Mouse (Mus musculus) embryonic facial prominence, embryonic 12.5 days (tissue): ENCODE results near the gene Morc2a. TPM values are rescaled to one million over a fixed set of nuclear protein-coding genes. Genes with fewer than 3 reads are reported as not detected.

Experiments used
- polyA plus RNA-seq: library from polyadenylated mRNA; unstranded; fragments of >200 nt; fragmentation: Nextera tagmentation; extraction: Ambion mirVana; gene quantifications from 2 replicates; pipeline ENCODE4 v1.2.1, GENCODE M21; 2016

The Morc2a gene
- polyA plus RNA-seq, 1 experiment from 2014 or later: 49.1 TPM

Other genes starting within 250 kb of the Morc2a start
- gene Limk2, start 240.0 kb upstream of the Morc2a start, polyA plus RNA-seq: 69.1 and 75.1 TPM in 2 replicates
- gene Rnf185, start 196.8 kb upstream of the Morc2a start, polyA plus RNA-seq: 35.7 and 39.5 TPM in 2 replicates
- 0.36 and 0.57 TPM in 2 replicates for gene Pla2g3, start 160.9 kb upstream of the Morc2a start, polyA plus RNA-seq
- 0.50 and 0.55 TPM in 2 replicates for gene Inpp5j, start 144.4 kb upstream of the Morc2a start, polyA plus RNA-seq
- gene Selenom, start 134.5 kb upstream of the Morc2a start, polyA plus RNA-seq: 102 and 110 TPM in 2 replicates
- gene Smtn, start 108.6 kb upstream of the Morc2a start, polyA plus RNA-seq: 51.0 and 55.7 TPM in 2 replicates
- gene Osbp2, start 214.7 kb downstream of the Morc2a start, polyA plus RNA-seq: 2.1 TPM in 2 replicates
- gene 4921536K21Rik, start 245.9 kb downstream of the Morc2a start, polyA plus RNA-seq: 0.14 and 0.33 TPM in 2 replicates
- 12.7 and 14.7 TPM in 2 replicates for gene Dusp18, start 246.0 kb downstream of the Morc2a start, polyA plus RNA-seq